7 mouse cellular contexts compared by ENCODE assay signal in genomic region chr15:100495102-100495501, GRCm38 (mm10). TPM values are rescaled to one million over a fixed set of nuclear protein-coding genes. Genes with fewer than 3 reads are reported as not detected.
DNase-seq lines count a peak whose midpoint lies in the region; ATAC-seq and TF ChIP-seq lines count a peak whose summit lies in the region.

Csrnp2 (minus strand) TSS chr15:100495488.

- under 1% methylated on average over 38 of the region's 40 CpGs for WGBS in embryonic facial prominence, embryonic 11.5 days
- under 1% methylated on average over 40 of the region's 40 CpGs for WGBS in kidney, adult 2 months
- under 1% methylated on average over 40 of the region's 40 CpGs for WGBS in limb, embryonic 12.5 days
- WGBS in midbrain, embryonic 15.5 days, result under 1% methylated on average over 38 of the region's 40 CpGs
- 1% methylated on average over 40 of the region's 40 CpGs for WGBS in spleen, adult 2 months

- no peaks in the 10 kb centered on the region for H3K27me3 ChIP-seq in embryonic facial prominence, embryonic 11.5 days (ENCODE audit: control insufficient read depth, insufficient read depth, low read length)
- no peaks in the 10 kb centered on the region for H3K27me3 ChIP-seq in kidney, adult 2 months (replicated peaks; ENCODE audit: control insufficient read depth, insufficient read depth, low read length)
- no peaks in the 10 kb centered on the region for H3K27me3 ChIP-seq in limb, embryonic 12.5 days
- no peaks in the 10 kb centered on the region for H3K27me3 ChIP-seq in midbrain, embryonic 15.5 days (replicated peaks)
- H3K27me3 ChIP-seq in spleen, adult 2 months (ENCODE audit: control insufficient read depth, insufficient read depth, low read length), result 0 out of 2 replicates have a peak, but pooled peaks cover 2% of the 10 kb centered on the region

- TF ChIP-seq POLR2A in kidney, adult 2 months (IDR thresholded peaks at IDR 0.05; ENCODE audit: low read depth, low read length), result peak; percentile 96
- TF ChIP-seq POLR2A in spleen, adult 2 months (IDR thresholded peaks at IDR 0.05; ENCODE audit: low read depth, low read length), result peak; percentile 88

- no peak for TF ChIP-seq CTCF in kidney, adult 2 months (conservative IDR thresholded peaks at IDR 0.05; ENCODE audit: insufficient read depth, insufficient read length, low read depth, low read length)
- TF ChIP-seq CTCF in spleen, adult 2 months (IDR thresholded peaks at IDR 0.05; ENCODE audit: extremely low read depth, insufficient read depth, insufficient read length, insufficient replicate concordance), result no peak

- H3K9ac ChIP-seq in embryonic facial prominence, embryonic 11.5 days (replicated peaks; ENCODE audit: low read length), result peak within 1 kb of the TSS; percentile 94
- peak within 1 kb of the TSS; percentile 96 for H3K9ac ChIP-seq in limb, embryonic 12.5 days (replicated peaks)
- peak within 1 kb of the TSS; percentile 99 for H3K9ac ChIP-seq in midbrain, embryonic 15.5 days

- peak within 1 kb of the TSS; percentile 57 for H3K4me2 ChIP-seq in embryonic facial prominence, embryonic 11.5 days (ENCODE audit: low read depth, low read length)
- H3K4me2 ChIP-seq in limb, embryonic 12.5 days, result peak within 1 kb of the TSS; percentile 91
- H3K4me2 ChIP-seq in midbrain, embryonic 15.5 days, result peak within 1 kb of the TSS; percentile 66

- H3K27ac ChIP-seq in embryonic facial prominence, embryonic 11.5 days (replicated peaks; ENCODE audit: low read depth, low read length), result peak within 1 kb of the TSS; percentile 85
- H3K27ac ChIP-seq in kidney, adult 2 months (ENCODE audit: insufficient read depth, low read depth, low read length), result no peak within 1 kb of the TSS
- peak within 1 kb of the TSS; percentile 97 for H3K27ac ChIP-seq in limb, embryonic 12.5 days
- peak within 1 kb of the TSS; percentile 99 for H3K27ac ChIP-seq in midbrain, embryonic 15.5 days
- no peak within 1 kb of the TSS for H3K27ac ChIP-seq in spleen, adult 2 months (ENCODE audit: insufficient read depth, low read length)

- H3K9me3 ChIP-seq in embryonic facial prominence, embryonic 11.5 days (replicated peaks; ENCODE audit: control insufficient read depth, low read length), result no peaks in the 10 kb centered on the region
- H3K9me3 ChIP-seq in limb, embryonic 12.5 days, result no peaks in the 10 kb centered on the region
- H3K9me3 ChIP-seq in midbrain, embryonic 15.5 days, result no peaks in the 10 kb centered on the region

- no peaks in the 10 kb centered on the region; the same call in 1 of the 2 replicates for H3K36me3 ChIP-seq in embryonic facial prominence, embryonic 11.5 days (replicated peaks; ENCODE audit: control insufficient read depth, insufficient read depth, low read depth, low read length)
- no peaks in the 10 kb centered on the region for H3K36me3 ChIP-seq in kidney, adult 2 months (ENCODE audit: control insufficient read depth, insufficient read depth, low read length)
- H3K36me3 ChIP-seq in limb, embryonic 12.5 days, result no peaks in the 10 kb centered on the region
- no peaks in the 10 kb centered on the region for H3K36me3 ChIP-seq in midbrain, embryonic 15.5 days (replicated peaks)
- H3K36me3 ChIP-seq in spleen, adult 2 months (ENCODE audit: control insufficient read depth, insufficient read depth, low read length), result no peaks in the 10 kb centered on the region

- ATAC-seq in embryonic facial prominence, embryonic 11.5 days (replicated peaks; ENCODE audit: insufficient number of reproducible peaks, low FRiP score, low TSS enrichment, low read depth), result peak; percentile 99
- peak; percentile 98 for ATAC-seq in limb, embryonic 12.5 days (ENCODE audit: insufficient number of reproducible peaks, insufficient read depth, low FRiP score, low TSS enrichment, low read depth)
- peak; percentile 98 for ATAC-seq in midbrain, embryonic 15.5 days (replicated peaks)

- peak within 1 kb of the TSS; percentile 81 for H3K4me3 ChIP-seq in embryonic facial prominence, embryonic 11.5 days (ENCODE audit: low read depth, low read length)
- peak within 1 kb of the TSS; percentile 69 for H3K4me3 ChIP-seq in kidney, adult 2 months (ENCODE audit: insufficient read depth, low read depth, low read length)
- H3K4me3 ChIP-seq in limb, embryonic 12.5 days (replicated peaks), result peak within 1 kb of the TSS; percentile 88
- H3K4me3 ChIP-seq in midbrain, embryonic 15.5 days, result peak within 1 kb of the TSS; percentile 97
- H3K4me3 ChIP-seq in spleen, adult 2 months (ENCODE audit: extremely low read depth, insufficient read depth, insufficient read length), result peak within 1 kb of the TSS; percentile 89

- peak; percentile 95 for DNase-seq in adrenal gland, postnatal 14 days
- DNase-seq in embryonic facial prominence, embryonic 11.5 days (ENCODE audit: low spot score), result peak; percentile 96
- DNase-seq in heart, adult 18-20 months, result peak; percentile 93 to 94
- DNase-seq in kidney, adult 2 months, result peak; percentile 94
- DNase-seq in spleen, adult 2 months (ENCODE audit: low read depth in 1 of 2, low spot score in 2 of 2), result peak; percentile 59 to 84

- H3K4me1 ChIP-seq in embryonic facial prominence, embryonic 11.5 days (ENCODE audit: control insufficient read depth, insufficient read depth, low read length), result peaks cover 11% of the 10 kb centered on the region; the same call in 1 of the 2 replicates
- H3K4me1 ChIP-seq in kidney, adult 2 months (ENCODE audit: control insufficient read depth, insufficient read depth, low read length), result peaks cover 4% of the 10 kb centered on the region; the same call in 1 of the 2 replicates
- peaks cover 35% of the 10 kb centered on the region for H3K4me1 ChIP-seq in limb, embryonic 12.5 days (replicated peaks)
- peaks cover 40% of the 10 kb centered on the region for H3K4me1 ChIP-seq in midbrain, embryonic 15.5 days
- peaks cover 4% of the 10 kb centered on the region; the same call in 1 of the 2 replicates for H3K4me1 ChIP-seq in spleen, adult 2 months (ENCODE audit: control insufficient read depth, insufficient read depth, insufficient read length)

RNA-seq across cellular contexts. Expression of gene Csrnp2, which starts in this region (rescaled TPM):
- 5.8 and 6.1 TPM in 2 replicates for total RNA-seq in adrenal gland, postnatal 14 days (2021)
- polyA plus RNA-seq in embryonic facial prominence, embryonic 11.5 days (2014; fragmentation: Nextera tagmentation; extraction: Ambion mirVana), result 23.0 and 24.8 TPM in 2 replicates
- 1 to 10 TPM; 1.9 to 2.6 TPM for total RNA-seq in heart, adult 18-20 months (2021)
- polyA plus RNA-seq in kidney, adult 2 months (2012; rRNA removed), result 2.6 and 2.7 TPM in 2 replicates
- 34.1 and 34.4 TPM in 2 replicates for polyA plus RNA-seq in limb, embryonic 12.5 days (2016; fragmentation: Nextera tagmentation; extraction: Ambion mirVana)
- 53.5 and 55.7 TPM in 2 replicates for polyA plus RNA-seq in midbrain, embryonic 15.5 days (2015; fragmentation: Nextera tagmentation; extraction: Ambion mirVana)
- 1.7 and 2.0 TPM in 2 replicates for polyA plus RNA-seq in spleen, adult 2 months (2012; rRNA removed)

Comparison
In these comparisons a context has a peak if more than half of its experiments do, and no peak if none do; other contexts are left out.
1. H3K27ac ChIP-seq: peak in embryonic facial prominence, embryonic 11.5 days (single experiment), limb, embryonic 12.5 days (single experiment) and midbrain, embryonic 15.5 days (single experiment); none in kidney, adult 2 months (single experiment) and spleen, adult 2 months (single experiment).
2. Peak in every context shown above with its lines, with median percentiles within 50 percentile points of each other: DNase-seq, ATAC-seq, H3K4me2 ChIP-seq, H3K4me3 ChIP-seq and H3K9ac ChIP-seq.